Mouse (Mus musculus): ENCODE results near the gene Stat2. TPM values are rescaled to one million over a fixed set of nuclear protein-coding genes. Genes with fewer than 3 reads are reported as not detected.
"Not testable (repeated sequence)": the region's sequence is repeated elsewhere in the genome, so short reads cannot be mapped to it uniquely, and the experiment has no call there.

The Stat2 gene
- total RNA-seq, 4 experiments from 2014 or later: 1.6 to 4.5 (median 2.4) TPM

GRCm38 (mm10) chr10:128298243-128298642 is 27.9 kb downstream of the Stat2 start:
- no peak for DNase-seq (ENCODE audit: low spot score in 2 of 2)

GRCm38 (mm10) chr10:128298702-128299171 is 28.4 kb downstream of the Stat2 start, which contains the start of gene Il23a:
Gene Il23a (minus strand): TSS chr10:128298752.
- DNase-seq (ENCODE audit: low spot score in 2 of 2): no peak

GRCm38 (mm10) chr10:128302357-128302756 is 32.0 kb downstream of the Stat2 start:
- DNase-seq (ENCODE audit: low spot score in 2 of 2): no peak

- no peak for DNase-seq (ENCODE audit: low spot score in 2 of 2)
Measured at GRCm38 (mm10) chr10:128302785-128303125, 32.4 kb downstream of the Stat2 start.

- DNase-seq (ENCODE audit: low spot score in 2 of 2): peak; percentile 99
Measured at GRCm38 (mm10) chr10:128303126-128304021, 33.0 kb downstream of the Stat2 start, which contains the start of gene Pan2. Gene Pan2 (plus strand): TSS chr10:128303335.

GRCm38 (mm10) chr10:128309654-128310053 is 39.3 kb downstream of the Stat2 start:
- DNase-seq (ENCODE audit: low spot score in 2 of 2): no peak

GRCm38 (mm10) chr10:128310177-128310576 is 39.8 kb downstream of the Stat2 start:
- no peak for DNase-seq (ENCODE audit: low spot score in 2 of 2)

- DNase-seq (ENCODE audit: low spot score in 2 of 2): no peak
Measured at GRCm38 (mm10) chr10:128310902-128311301, 40.5 kb downstream of the Stat2 start.

GRCm38 (mm10) chr10:128315578-128315977 is 45.2 kb downstream of the Stat2 start:
- no peak for DNase-seq (ENCODE audit: low spot score in 2 of 2)

GRCm38 (mm10) chr10:128321641-128322040 is 51.3 kb downstream of the Stat2 start:
- no peak for DNase-seq (ENCODE audit: low spot score in 2 of 2)

GRCm38 (mm10) chr10:128322141-128323108 is 52.1 kb downstream of the Stat2 start, which contains the start of gene Cnpy2:
Gene Cnpy2 (plus strand): TSS chr10:128322459.
- peak; percentile 62 to 69 for DNase-seq (ENCODE audit: low spot score in 2 of 2)

- no peak for DNase-seq (ENCODE audit: low spot score in 2 of 2)
Measured at GRCm38 (mm10) chr10:128323516-128323915, 53.2 kb downstream of the Stat2 start.

- no peak for DNase-seq (ENCODE audit: low spot score in 2 of 2)
Measured at GRCm38 (mm10) chr10:128326825-128327224, 56.5 kb downstream of the Stat2 start.

GRCm38 (mm10) chr10:128327610-128328009 is 57.3 kb downstream of the Stat2 start:
- DNase-seq (ENCODE audit: low spot score in 2 of 2): no peak

- not testable (repeated sequence) for DNase-seq (ENCODE audit: low spot score in 2 of 2)
Measured at GRCm38 (mm10) chr10:128332358-128333249, 62.2 kb downstream of the Stat2 start.

GRCm38 (mm10) chr10:128335582-128335981 is 65.2 kb downstream of the Stat2 start:
- DNase-seq (ENCODE audit: low spot score in 2 of 2): peak; percentile 63 to 71

- DNase-seq (ENCODE audit: low spot score in 2 of 2): no peak
Measured at GRCm38 (mm10) chr10:128336195-128336594, 65.8 kb downstream of the Stat2 start.

GRCm38 (mm10) chr10:128336597-128336996 is 66.2 kb downstream of the Stat2 start:
- no peak for DNase-seq (ENCODE audit: low spot score in 2 of 2)

GRCm38 (mm10) chr10:128337306-128338181 is 67.2 kb downstream of the Stat2 start, which contains the start of gene Cs:
Gene Cs (plus strand): TSS chr10:128337734.
- peak; percentile 92 to 95 for DNase-seq (ENCODE audit: low spot score in 2 of 2)

All from gastrocnemius, adult 8-10 months (tissue).